Comparison of ENCODE assay signal across 26 mouse cellular contexts in the genomic region with DNA sequence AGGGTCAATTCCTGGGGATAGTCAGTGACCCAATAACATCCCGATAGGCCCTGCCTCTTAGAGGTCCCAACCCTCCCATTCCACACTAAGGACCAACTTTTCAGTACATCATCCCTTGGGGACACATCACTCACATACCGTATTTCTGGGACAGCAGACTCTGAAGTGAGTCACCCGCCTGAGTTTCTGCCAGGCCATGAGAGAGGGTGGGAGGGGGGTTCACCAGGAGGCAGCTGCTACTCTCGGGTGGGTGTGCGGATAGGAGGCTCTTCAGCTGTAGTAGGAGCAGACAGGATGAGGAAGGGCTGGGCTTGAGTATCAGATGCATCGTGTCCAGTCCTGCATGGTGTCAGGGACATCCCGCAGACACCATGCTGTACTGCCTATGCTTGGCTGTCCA. TPM values are rescaled to one million over a fixed set of nuclear protein-coding genes. Genes with fewer than 3 reads are reported as not detected.
DNase-seq lines count a peak whose midpoint lies in the region; ATAC-seq and TF ChIP-seq lines count a peak whose summit lies in the region.
"Had no signal": no experiment of that assay in that cellular context is flagged by ENCODE, and none has a peak within 500 bp of the region (broad histone marks: within the 10 kb centered on the region; RNA-seq: fewer than 3 reads in every experiment).

No protein-coding gene starts in this region.

- peak; percentile 42 to 52 for DNase-seq in heart, postnatal 10 days
- DNase-seq in heart, postnatal 25 days (ENCODE audit: low spot score): no peak
- peak; percentile 23 for DNase-seq in lung, postnatal 0 days (ENCODE audit: low spot score)
- DNase-seq in lung, postnatal 25 days (ENCODE audit: low spot score): no peak
- peak; percentile 54 to 63 for DNase-seq in layer of hippocampus, adult 2 months (ENCODE audit: low spot score in 2 of 2)
- peak; percentile 49 for DNase-seq in telencephalon, adult 2 months (ENCODE audit: low read depth, low spot score)
- no peak for DNase-seq in forebrain, embryonic 10.5 days (ENCODE audit: extremely low spot score, low spot score)
- DNase-seq: adrenal gland, adult 2 months; cerebellum, adult 11-12 months; gastrocnemius, postnatal 10 days; kidney, adult 2 months; kidney, postnatal 25 days; lung, adult 18-20 months; thymus, postnatal 14 days had no signal

- no peaks in the 10 kb centered on the region for H3K9me3 ChIP-seq in lung, postnatal 0 days (ENCODE audit: low read length)
- H3K9me3 ChIP-seq in forebrain, embryonic 10.5 days: no peaks in the 10 kb centered on the region
- H3K9me3 ChIP-seq: embryonic facial prominence, embryonic 10.5 days; forebrain, embryonic 15.5 days; limb, embryonic 15.5 days; neural tube, embryonic 15.5 days had no signal

- no peak overlapping the region for H3K4me2 ChIP-seq in lung, postnatal 0 days (replicated peaks; ENCODE audit: low read depth, low read length)
- H3K4me2 ChIP-seq: forebrain, embryonic 15.5 days; heart, embryonic 11.5 days; limb, embryonic 15.5 days; midbrain, embryonic 11.5 days; neural tube, embryonic 15.5 days had no signal

- 0 out of 2 replicates have a peak, but pooled peaks have one; percentile 14 for ATAC-seq in lung, postnatal 0 days
- ATAC-seq: forebrain, embryonic 15.5 days had no signal

- H3K36me3 ChIP-seq in lung, postnatal 0 days (ENCODE audit: insufficient read depth, low read length): no peaks in the 10 kb centered on the region
- no peaks in the 10 kb centered on the region for H3K36me3 ChIP-seq in forebrain, embryonic 10.5 days (replicated peaks)
- H3K36me3 ChIP-seq: embryonic facial prominence, embryonic 10.5 days; forebrain, embryonic 15.5 days; limb, embryonic 15.5 days; neural tube, embryonic 15.5 days had no signal

- no peak for TF ChIP-seq EP300 in lung, postnatal 0 days (IDR thresholded peaks at IDR 0.05)

- H3K27ac ChIP-seq in lung, postnatal 0 days (ENCODE audit: low read length): no peak overlapping the region
- H3K27ac ChIP-seq in layer of hippocampus, adult 2 months: no peak overlapping the region
- no peak overlapping the region for H3K27ac ChIP-seq in forebrain, embryonic 10.5 days
- H3K27ac ChIP-seq: embryonic facial prominence, embryonic 10.5 days; forebrain, embryonic 15.5 days; limb, embryonic 15.5 days; macrophage; neural tube, embryonic 15.5 days had no signal

- TF ChIP-seq CTCF in lung, postnatal 0 days (IDR thresholded peaks at IDR 0.05): no peak
- no peak for TF ChIP-seq CTCF in layer of hippocampus, adult 2 months (conservative IDR thresholded peaks at IDR 0.05)

- WGBS in lung, postnatal 0 days: 68% methylated on average over 7 of the region's 7 CpGs
- WGBS in forebrain, embryonic 10.5 days: 85% methylated on average over 7 of the region's 7 CpGs

- intact Hi-C loops in heart, postnatal 10 days (cut with DNase I): no loop called here
- intact Hi-C loops in heart, postnatal 25 days (cut with DNase I): no loop called here

- H3K9ac ChIP-seq in lung, postnatal 0 days (replicated peaks; ENCODE audit: low read depth): no peak overlapping the region
- H3K9ac ChIP-seq: forebrain, embryonic 15.5 days; limb, embryonic 15.5 days; neural tube, embryonic 15.5 days had no signal

- no peak overlapping the region for H3K4me3 ChIP-seq in lung, postnatal 0 days (ENCODE audit: low read depth, low read length)
- no peak overlapping the region for H3K4me3 ChIP-seq in layer of hippocampus, adult 2 months
- H3K4me3 ChIP-seq in forebrain, embryonic 10.5 days: no peak overlapping the region
- H3K4me3 ChIP-seq: embryonic facial prominence, embryonic 10.5 days; forebrain, embryonic 15.5 days; limb, embryonic 15.5 days; neural tube, embryonic 15.5 days had no signal

- no peaks in the 10 kb centered on the region for H3K4me1 ChIP-seq in lung, postnatal 0 days (ENCODE audit: insufficient read depth, low read depth, low read length)
- 0 out of 2 replicates have a peak, but pooled peaks cover 4% of the 10 kb centered on the region for H3K4me1 ChIP-seq in forebrain, embryonic 10.5 days
- H3K4me1 ChIP-seq: forebrain, embryonic 15.5 days; limb, embryonic 15.5 days; neural tube, embryonic 15.5 days had no signal

- H3K27me3 ChIP-seq in lung, postnatal 0 days (replicated peaks; ENCODE audit: insufficient read depth, low read length): no peaks in the 10 kb centered on the region
- H3K27me3 ChIP-seq in forebrain, embryonic 10.5 days (ENCODE audit: poor library complexity, severe bottlenecking): no peaks in the 10 kb centered on the region
- H3K27me3 ChIP-seq: forebrain, embryonic 15.5 days; limb, embryonic 15.5 days; neural tube, embryonic 15.5 days had no signal

RNA-seq across cellular contexts. Expression of a gene that starts 4.7 kb away (rescaled TPM):
- not detected for total RNA-seq in heart, postnatal 10 days (2021)
- not detected for total RNA-seq in heart, postnatal 25 days (2021)
- polyA plus RNA-seq in lung, postnatal 0 days (2015; fragmentation: Nextera tagmentation; extraction: Ambion mirVana): 0.08 and 0.10 TPM in 2 replicates
- total RNA-seq in layer of hippocampus, adult 2 months (2021): not detected
- not detected in 2 replicates for polyA plus RNA-seq in forebrain, embryonic 10.5 days (2016; fragmentation: Nextera tagmentation; extraction: Ambion mirVana)
- total RNA-seq: ES-E14; left cerebral cortex, adult 8-10 months had no signal
- polyA plus RNA-seq: brain, embryonic 14.5 days; embryonic facial prominence, embryonic 10.5 days; forebrain, embryonic 15.5 days; heart, embryonic 11.5 days; hindbrain, embryonic 11.5 days; limb, embryonic 15.5 days; macrophage; midbrain, embryonic 11.5 days; neural tube, embryonic 15.5 days; spleen, adult 2 months had no signal

RNA-seq across cellular contexts. Expression of a gene that starts 21.0 kb away (rescaled TPM):
- not detected for total RNA-seq in heart, postnatal 10 days (2021)
- not detected for total RNA-seq in heart, postnatal 25 days (2021)
- 65.3 and 73.6 TPM in 2 replicates for polyA plus RNA-seq in lung, postnatal 0 days (2015; fragmentation: Nextera tagmentation; extraction: Ambion mirVana)
- not detected for total RNA-seq in layer of hippocampus, adult 2 months (2021)
- polyA plus RNA-seq in forebrain, embryonic 10.5 days (2016; fragmentation: Nextera tagmentation; extraction: Ambion mirVana): 0.92 and 1.0 TPM in 2 replicates
- total RNA-seq: adrenal gland, adult 2 months; gastrocnemius, postnatal 10 days had no signal
- polyA plus RNA-seq: adrenal gland, adult 2 months; macrophage; spleen, adult 2 months had no signal

RNA-seq across cellular contexts. Expression of a gene that starts 28.8 kb away (rescaled TPM):
- under 1 TPM; 0.19 to 0.37 TPM for total RNA-seq in heart, postnatal 10 days (2021)
- total RNA-seq in heart, postnatal 25 days (2021): under 1 TPM; 0.10 to 0.11 TPM
- polyA plus RNA-seq in lung, postnatal 0 days (2015; fragmentation: Nextera tagmentation; extraction: Ambion mirVana): 1.3 TPM in 2 replicates
- total RNA-seq in layer of hippocampus, adult 2 months (2021): under 1 TPM; 0.22 to 0.36 TPM
- 0.05 and 0.12 TPM in 2 replicates for polyA plus RNA-seq in forebrain, embryonic 10.5 days (2016; fragmentation: Nextera tagmentation; extraction: Ambion mirVana)
- total RNA-seq: adrenal gland, adult 2 months had no signal
- polyA plus RNA-seq: macrophage had no signal

RNA-seq across cellular contexts. Expression of a gene that starts 38.0 kb away (rescaled TPM):
- 1 to 10 TPM; 3.1 to 3.4 TPM for total RNA-seq in heart, postnatal 10 days (2021)
- 1 to 10 TPM in 1 of 2 experiments, under 1 TPM in 1; 0.94 to 1.6 TPM for total RNA-seq in heart, postnatal 25 days (2021)
- 3.2 and 4.4 TPM in 2 replicates for polyA plus RNA-seq in lung, postnatal 0 days (2015; fragmentation: Nextera tagmentation; extraction: Ambion mirVana)
- 100 to 1,000 TPM; 609 to 644 TPM for total RNA-seq in layer of hippocampus, adult 2 months (2021)
- 41.4 and 41.5 TPM in 2 replicates for polyA plus RNA-seq in forebrain, embryonic 10.5 days (2016; fragmentation: Nextera tagmentation; extraction: Ambion mirVana)

Comparison
In these comparisons a context has a peak if more than half of its experiments do, and no peak if none do; other contexts are left out.
1. DNase-seq: peak in heart, postnatal 10 days (2 of 2), lung, postnatal 0 days (single experiment), layer of hippocampus, adult 2 months (2 of 2) and telencephalon, adult 2 months (single experiment); none in heart, postnatal 25 days (single experiment), lung, postnatal 25 days (single experiment) and forebrain, embryonic 10.5 days (single experiment).